Mouse (Mus musculus) colon, adult 2 months (tissue): Measurements from ENCODE around the gene Gm21903. TPM values are rescaled to one million over a fixed set of nuclear protein-coding genes. Genes with fewer than 3 reads are reported as not detected.

Source experiments
- polyA plus RNA-seq: library from polyadenylated mRNA; depleted of rRNA; stranded (reverse); fragments of >200 nt; gene quantifications from 2 replicates; pipeline ENCODE4 v1.2.3, GENCODE M21; 2012; rRNA removed

Gene Gm21903
- polyA plus RNA-seq = not detected in 2 replicates

GRCm38 (mm10) chr17:39043241-39043640, at the start of gene Gm21903:
Gm21903 (minus strand) TSS chr17:39043341.

GRCm38 (mm10) chr17:39076937-39077336, 33.8 kb upstream of the Gm21903 start, which contains the start of gene Esp23:
Esp23 (minus strand) TSS chr17:39077037.

GRCm38 (mm10) chr17:39036395-39036794, 6.7 kb downstream of the Gm21903 start, which contains the start of gene Esp24:
Esp24 (plus strand) TSS chr17:39036695.

Other genes starting within 250 kb of the Gm21903 start
- gene Esp24, start 6.6 kb downstream of the Gm21903 start, polyA plus RNA-seq = not detected in 2 replicates
- gene Esp23, start 33.7 kb upstream of the Gm21903 start, polyA plus RNA-seq = not detected in 2 replicates
- not detected in 2 replicates for gene Esp22, start 52.0 kb upstream of the Gm21903 start, polyA plus RNA-seq